Mouse (Mus musculus) heart, postnatal 10 days (tissue): ENCODE measurements around the gene Ppp4r2. TPM values are rescaled to one million over a fixed set of nuclear protein-coding genes. Genes with fewer than 3 reads are reported as not detected.

Experiments used
- DNase-seq, 2 experiments: peaks; one replicate each; pipeline ENCODE4 v3.0.0; 2021
- intact Hi-C: fragments of 180-260 bp; cut with DNase I; formaldehyde crosslinking; loops from one replicate; pipeline ENCODE4 v1.15.1; 2025
- total RNA-seq, 2 experiments: library from RNA; stranded (reverse); gene quantifications; 2 replicates each; pipeline ENCODE4 v1.2.3; 2021

Ppp4r2 gene
- total RNA-seq, result 10 to 100 TPM; 56.5 to 62.8 TPM

- intact Hi-C loops, result loop anchor here (10.0 kb wide), 1 partner anchor 549 kb away; the partner anchor contains the start of gene Rybp
- peak; percentile 93 to 95 for DNase-seq
Measured at GRCm38 (mm10) chr6:100833355-100833754, at the start of gene Ppp4r2. Gene Ppp4r2, plus strand, starts transcription at chr6:100833622.

- DNase-seq, result no peak
- intact Hi-C loops, result no loop called here
Measured at GRCm38 (mm10) chr6:100787726-100788125, 45.7 kb upstream of the Ppp4r2 start.

DNA sequence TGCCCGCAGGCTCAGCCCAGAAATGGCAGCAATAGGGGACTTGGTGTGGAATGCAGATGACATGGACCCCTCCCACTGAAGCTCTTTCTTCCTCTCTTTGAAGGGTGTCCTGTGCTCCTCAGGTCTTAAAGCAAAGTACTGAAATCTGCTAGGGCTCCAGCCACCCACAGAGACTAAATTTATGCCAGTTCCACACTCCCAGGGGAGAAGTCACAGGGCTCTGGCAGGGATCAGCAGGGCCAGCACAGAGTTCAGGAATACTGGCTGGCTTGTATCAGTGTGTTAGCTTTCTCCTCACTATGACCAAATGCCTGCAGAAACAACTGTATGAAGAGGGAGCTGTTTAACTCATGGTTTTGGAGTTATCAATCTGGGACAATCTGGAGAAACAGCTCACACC is 44.3 kb upstream of the Ppp4r2 start:
- intact Hi-C loops, result no loop called here
- DNase-seq, result no peak

DNA sequence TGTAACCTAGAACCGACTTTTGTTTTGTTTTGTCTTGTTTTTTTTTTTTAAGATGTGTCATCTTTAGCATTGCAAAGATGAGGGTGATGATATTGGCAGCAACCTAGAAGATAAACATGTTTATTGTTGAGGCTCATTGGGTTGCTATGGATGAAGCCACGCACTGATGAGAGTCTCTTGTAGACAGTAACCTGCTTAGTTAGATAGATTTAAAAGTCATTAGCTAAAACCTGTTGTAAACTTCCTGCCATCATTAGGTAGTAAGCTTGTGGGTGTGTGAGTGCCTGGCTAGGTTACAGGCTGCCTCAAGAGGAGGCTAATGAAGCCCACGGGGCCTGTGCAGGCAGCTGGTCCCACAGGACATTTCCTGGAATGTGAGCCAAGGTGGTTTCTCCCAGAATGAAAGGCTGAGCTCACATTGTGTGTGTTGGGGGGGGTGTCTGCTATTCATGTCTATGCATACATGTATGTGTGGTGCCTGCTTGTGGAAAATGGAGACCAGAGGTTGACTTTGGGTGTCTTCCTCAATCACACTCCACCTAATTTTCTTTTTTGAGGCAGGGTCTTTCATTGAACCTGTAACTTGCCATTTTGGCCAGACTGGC is 41.3 kb upstream of the Ppp4r2 start:
- intact Hi-C loops, result no loop called here
- DNase-seq, result no peak

GRCm38 (mm10) chr6:100792973-100793769 is 40.3 kb upstream of the Ppp4r2 start:
- no peak for DNase-seq
- intact Hi-C loops, result no loop called here

DNA sequence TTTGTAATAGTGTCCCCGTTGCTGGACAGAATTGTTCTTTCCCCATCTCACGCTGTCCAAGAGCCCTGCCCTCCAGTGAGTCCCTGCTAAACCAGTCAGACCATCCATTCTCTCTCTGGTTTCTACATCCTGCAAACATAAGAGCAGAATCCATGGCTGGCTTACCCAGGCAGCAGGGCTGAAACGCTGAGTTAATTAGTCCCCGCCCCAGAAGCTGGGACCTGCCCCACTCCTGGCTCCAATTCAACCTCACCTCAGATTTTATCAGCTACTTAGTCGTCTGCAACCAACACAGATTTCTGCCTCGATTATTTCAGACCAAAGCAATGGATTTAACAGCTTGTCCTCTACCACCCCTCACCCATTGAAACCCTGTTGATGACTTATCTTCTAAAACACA is 37.6 kb upstream of the Ppp4r2 start:
- intact Hi-C loops, result no loop called here
- DNase-seq, result no peak

DNA sequence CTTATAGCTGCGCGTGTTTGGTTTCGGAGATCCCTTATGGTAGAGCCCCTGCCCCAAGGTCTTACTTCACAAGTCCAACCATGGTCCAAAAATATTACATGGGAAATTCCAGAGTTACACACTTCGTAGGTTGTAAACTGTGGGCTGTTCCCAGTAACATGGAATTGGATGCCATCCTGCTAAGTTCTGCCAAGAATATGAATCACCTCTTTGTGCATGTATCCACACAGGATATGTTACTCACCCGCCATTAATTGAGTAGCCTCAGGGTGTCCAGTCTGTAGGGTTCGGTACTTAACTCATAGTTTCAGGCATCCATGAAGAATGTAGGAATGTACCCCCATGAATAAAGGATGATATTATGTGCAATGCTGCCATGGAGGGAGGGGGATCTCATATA is 34.1 kb upstream of the Ppp4r2 start:
- intact Hi-C loops, result no loop called here
- DNase-seq, result no peak

DNA sequence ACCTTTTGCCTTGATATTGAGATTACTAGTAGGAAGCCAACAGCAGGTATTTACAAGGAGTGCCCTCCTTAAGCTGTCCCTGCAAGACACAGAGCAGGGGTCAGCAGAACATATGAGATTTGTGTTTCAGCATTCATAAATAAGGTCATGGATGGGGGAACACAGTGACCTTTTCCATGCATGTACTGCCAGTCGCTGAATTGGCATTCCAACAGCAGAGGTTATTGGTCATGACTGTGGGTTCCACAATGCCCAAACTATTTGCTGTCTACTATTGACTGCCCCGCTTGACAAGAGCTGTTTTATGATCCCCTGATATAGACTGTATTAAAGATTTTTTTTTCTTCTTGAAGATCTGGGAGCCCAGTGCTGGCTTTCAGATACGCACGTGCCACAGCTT is 33.7 kb upstream of the Ppp4r2 start:
- no peak for DNase-seq
- intact Hi-C loops, result no loop called here

DNA sequence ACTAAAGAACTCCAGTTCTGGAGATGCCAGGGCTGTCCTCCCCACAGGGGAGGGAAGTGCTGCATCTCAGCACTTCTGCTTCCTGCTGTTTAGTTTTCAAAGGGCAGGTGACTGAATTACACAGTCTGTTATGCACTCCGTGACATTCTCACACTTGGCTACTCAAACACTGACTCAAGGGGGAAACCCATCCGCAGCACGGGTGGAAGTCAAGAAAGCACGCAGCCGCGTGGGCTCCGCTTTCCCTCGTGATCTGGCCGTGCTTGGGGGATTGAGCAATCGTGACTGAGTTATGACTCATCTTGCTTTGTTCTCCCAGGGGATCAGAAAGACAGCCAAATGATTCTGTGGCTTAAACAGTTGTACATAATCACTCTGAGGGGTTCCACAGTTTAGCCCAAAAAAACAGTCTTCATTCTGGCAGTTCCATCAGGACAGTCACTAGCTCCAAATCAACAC is 32.9 kb upstream of the Ppp4r2 start:
- peak; percentile 76 to 77 for DNase-seq
- intact Hi-C loops, result no loop called here

- intact Hi-C loops, result no loop called here
- peak; percentile 27 to 31 for DNase-seq
Measured at GRCm38 (mm10) chr6:100802381-100803083, 30.9 kb upstream of the Ppp4r2 start.

DNA sequence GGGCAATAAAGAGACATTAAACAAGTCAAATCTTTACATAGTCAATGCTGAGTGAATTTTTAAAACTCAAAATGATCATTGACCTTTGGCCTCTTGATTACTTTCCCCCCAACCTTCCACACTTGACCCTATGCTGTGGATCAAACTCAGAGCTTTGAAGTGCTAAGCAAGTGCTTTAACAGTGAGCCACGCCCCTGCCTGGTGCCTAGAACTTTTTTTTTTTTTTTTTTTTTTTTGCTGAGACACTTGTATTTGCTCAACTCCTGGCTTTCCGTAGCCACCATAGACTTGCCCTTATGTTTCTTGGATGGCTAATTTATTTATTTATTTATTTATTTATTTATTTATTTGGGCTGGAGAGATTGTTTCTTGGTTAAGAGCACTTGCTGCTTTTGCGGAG is 30.2 kb upstream of the Ppp4r2 start:
- intact Hi-C loops, result no loop called here
- no peak for DNase-seq

DNA sequence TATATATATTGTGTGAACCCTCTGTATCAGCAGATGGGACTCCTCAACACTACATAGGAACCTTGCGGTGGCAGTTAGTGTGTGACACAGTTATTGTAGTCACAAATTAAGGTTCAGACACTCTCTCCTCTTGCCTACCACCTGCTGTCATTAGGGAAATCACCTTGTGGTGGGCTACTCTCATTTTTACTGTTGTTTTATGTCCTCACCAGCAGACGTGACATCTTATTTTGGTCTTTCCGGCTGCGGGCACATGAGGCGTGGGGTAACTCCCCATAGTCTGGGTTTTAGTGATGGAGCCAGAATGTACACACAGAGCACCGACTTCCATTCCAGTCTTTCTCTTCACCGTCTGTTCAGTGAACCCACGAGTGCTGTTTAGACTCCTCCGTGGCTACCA is 26.2 kb upstream of the Ppp4r2 start:
- intact Hi-C loops, result no loop called here
- DNase-seq, result no peak

DNA sequence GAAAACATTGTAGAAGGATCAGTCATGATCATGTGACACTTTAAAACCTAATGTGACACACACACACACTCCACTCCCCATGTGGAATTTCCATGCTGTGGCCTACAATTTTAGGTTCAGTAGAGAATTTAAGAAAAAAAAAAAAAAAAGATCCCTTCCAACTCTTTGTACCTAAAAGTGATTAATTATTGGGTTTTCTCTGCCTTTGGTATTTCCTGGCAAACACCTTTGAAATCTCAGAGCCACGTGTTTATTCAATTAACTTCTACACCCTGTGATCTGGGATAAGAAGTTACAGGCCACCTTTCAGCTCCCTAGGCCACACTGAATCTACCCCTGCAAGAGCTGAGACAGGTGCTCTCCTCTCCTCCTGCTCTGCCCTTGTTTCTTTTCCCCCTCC is 25.7 kb upstream of the Ppp4r2 start:
- no peak for DNase-seq
- intact Hi-C loops, result no loop called here

DNA sequence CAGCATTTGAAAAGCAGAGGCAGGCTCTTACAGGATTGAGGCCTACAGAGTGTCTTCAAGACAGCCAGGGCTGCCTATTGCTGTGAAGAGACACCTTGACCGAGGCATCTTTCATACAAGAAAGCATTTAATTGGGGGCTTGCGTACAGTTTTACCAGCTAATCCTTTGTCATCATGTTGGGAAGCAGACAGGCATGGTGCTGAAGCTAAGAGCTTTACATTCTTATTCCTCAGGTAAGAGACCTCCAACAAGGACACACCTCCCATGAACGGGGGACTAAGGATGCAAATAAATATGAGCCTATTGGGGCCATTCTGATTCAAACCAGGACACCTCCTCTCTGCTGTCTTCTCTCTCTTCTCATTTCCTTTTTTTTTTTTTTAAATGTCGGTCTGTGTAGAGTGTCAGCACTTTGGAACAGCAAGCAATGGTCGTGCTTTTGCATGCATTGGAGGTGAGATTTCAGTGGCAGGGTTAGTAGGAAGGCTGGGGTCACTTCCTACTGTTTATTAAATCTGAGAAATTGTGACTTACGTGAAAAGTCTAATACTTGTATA is 25.1 kb upstream of the Ppp4r2 start:
- intact Hi-C loops, result no loop called here
- no peak for DNase-seq

GRCm38 (mm10) chr6:100810117-100810516 is 23.3 kb upstream of the Ppp4r2 start:
- DNase-seq, result no peak
- intact Hi-C loops, result no loop called here

- intact Hi-C loops, result no loop called here
- DNase-seq, result no peak
Measured at GRCm38 (mm10) chr6:100811731-100812130, 21.7 kb upstream of the Ppp4r2 start.

DNA sequence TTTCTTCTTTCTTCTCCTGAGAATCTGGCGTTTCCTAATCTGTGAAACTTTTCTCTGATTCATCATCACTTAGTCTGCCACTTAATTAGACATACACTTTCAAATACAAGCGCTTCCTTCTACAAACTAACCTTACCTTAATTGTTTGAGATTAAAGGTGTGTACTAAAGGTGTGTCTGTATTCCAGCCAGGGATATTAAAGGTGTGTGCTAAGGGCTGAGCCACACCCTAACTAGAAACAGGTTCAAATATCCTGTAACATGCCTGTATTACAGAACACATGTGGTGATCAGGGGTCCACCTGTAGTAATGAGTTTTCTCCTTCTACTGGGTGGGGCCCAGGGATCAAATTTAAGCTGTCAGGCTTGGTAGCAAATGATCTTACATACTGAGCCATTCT is 12.1 kb upstream of the Ppp4r2 start:
- intact Hi-C loops, result no loop called here
- DNase-seq, result no peak

- intact Hi-C loops, result no loop called here
- no peak for DNase-seq
Measured at GRCm38 (mm10) chr6:100823356-100823755, 10.1 kb upstream of the Ppp4r2 start.

GRCm38 (mm10) chr6:100824381-100824965 is 8.9 kb upstream of the Ppp4r2 start:
- intact Hi-C loops, result no loop called here

DNA sequence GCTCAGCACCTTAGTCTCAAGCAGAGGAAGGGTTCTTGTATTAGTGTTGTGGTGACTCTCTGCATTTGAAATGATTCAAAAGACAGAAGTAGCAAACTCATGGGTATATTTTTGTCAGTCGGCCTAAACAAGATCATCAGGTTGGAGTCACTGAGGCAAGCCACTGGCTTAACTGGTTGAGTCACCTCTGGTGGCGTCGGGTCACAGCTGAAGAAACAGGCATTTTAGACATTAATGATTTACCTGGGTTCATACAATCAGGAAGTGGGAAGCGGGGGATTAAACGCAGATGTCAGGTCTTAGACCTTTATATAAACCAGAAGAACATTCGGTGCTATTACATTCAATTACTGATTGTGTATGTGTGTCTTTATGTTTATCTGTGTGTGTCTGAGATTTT is 7.4 kb upstream of the Ppp4r2 start:
- intact Hi-C loops, result no loop called here

More at GRCm38 (mm10) chr6:100824381-100824965, 8.9 kb upstream of the Ppp4r2 start:
- DNase-seq, result no peak

DNA sequence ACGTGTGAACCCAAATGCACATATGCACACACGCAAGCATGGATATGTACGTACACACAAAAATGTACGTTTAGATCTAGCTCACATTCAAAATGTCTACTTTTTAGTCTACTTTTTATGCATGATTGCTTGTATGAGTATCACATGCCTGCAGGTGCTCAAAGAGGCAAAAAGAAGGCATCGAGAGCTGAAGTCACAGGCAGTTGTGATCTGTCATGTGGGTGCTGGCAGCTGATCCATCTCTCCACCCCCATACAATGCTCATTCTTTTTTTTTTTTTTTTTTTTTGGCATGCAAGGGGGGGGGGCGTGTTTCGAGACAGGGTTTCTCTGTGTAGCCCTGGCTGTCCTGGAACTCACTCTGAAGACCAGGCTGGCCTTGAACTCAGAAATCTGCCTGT is 4.9 kb upstream of the Ppp4r2 start:
- intact Hi-C loops, result no loop called here

More for the DNA sequence above, 7.4 kb upstream of the Ppp4r2 start:
- no peak for DNase-seq

More for the DNA sequence above, 4.9 kb upstream of the Ppp4r2 start:
- DNase-seq, result no peak
